Mouse (Mus musculus): ENCODE results near the gene Magi2.

Magi2 gene

GRCm38 (mm10) chr5:19779224-19779623 lies 552.4 kb downstream of the Magi2 start:
- no peak for DNase-seq

DNA sequence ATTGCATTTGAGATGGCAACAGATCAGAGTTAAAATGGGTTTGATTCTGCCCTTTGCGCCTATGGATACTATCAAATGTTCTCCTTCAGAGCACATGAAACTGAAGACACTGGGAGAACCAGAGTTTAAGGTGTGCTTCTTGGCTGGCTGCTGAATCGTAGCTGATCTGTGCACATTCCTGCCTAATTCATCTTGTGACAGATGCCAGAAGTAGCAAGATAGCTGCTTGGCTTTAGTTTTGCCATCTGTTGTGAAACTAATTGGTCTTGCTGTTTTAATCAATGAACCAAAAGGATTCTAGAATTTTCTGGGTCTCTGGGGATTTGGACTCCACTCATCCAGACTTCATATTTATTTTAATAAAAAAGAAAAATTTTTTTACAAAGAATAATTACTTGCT lies 553.2 kb downstream of the Magi2 start:
- DNase-seq, result no peak

- DNase-seq, result no peak
These were observed 558.5 kb downstream of the Magi2 start for GRCm38 (mm10) chr5:19785320-19785719.

GRCm38 (mm10) chr5:19787522-19788144 lies 560.8 kb downstream of the Magi2 start:
- no peak for DNase-seq

GRCm38 (mm10) chr5:19803052-19803769 lies 576.4 kb downstream of the Magi2 start:
- no peak for DNase-seq

DNA sequence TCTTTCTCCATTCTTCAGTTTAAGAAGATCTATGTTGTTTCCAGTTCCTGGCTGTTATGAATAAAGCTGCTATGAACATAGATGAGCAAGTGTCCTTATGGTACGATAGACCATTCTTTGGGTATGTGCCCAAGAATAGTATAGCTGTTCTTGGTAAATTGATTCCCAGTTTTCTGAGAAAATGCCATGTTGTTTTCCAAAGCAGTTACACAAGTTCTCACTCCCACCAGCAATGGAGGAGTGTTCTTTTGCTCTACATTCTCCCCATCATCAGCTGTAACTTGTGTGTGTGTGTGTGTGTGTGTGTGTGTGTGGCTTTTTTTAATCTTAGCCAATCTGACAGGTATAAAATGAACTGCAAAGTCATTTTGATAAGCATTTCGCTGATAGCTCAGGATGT lies 595.7 kb downstream of the Magi2 start:
- no peak for DNase-seq

GRCm38 (mm10) chr5:19825943-19826342 lies 599.1 kb downstream of the Magi2 start:
- DNase-seq, result no peak

DNA sequence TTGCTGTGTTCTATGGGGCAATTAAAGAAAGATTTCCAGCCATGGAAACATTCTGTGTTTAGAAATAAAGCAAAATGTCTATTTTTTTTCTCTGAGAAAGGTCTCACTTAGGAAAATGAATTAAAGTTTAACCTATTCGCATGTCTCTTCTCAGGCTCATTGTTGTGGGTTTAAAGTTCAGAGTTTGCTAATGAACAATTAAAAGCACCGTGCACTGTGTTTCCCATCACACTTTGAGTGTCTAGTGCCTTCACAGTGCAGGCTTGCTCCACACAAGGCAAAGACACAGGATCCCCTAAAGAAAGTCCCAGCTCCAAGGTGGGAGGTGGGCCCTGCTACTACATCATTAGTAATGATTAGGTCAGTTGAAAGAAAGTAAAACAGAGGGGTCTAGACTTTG lies 602.5 kb downstream of the Magi2 start:
- no peak for DNase-seq

- DNase-seq, result no peak
These were observed 636.0 kb downstream of the Magi2 start for GRCm38 (mm10) chr5:19862854-19863253.

- DNase-seq, result no peak
These were observed 643.6 kb downstream of the Magi2 start for GRCm38 (mm10) chr5:19870406-19870805.

DNA sequence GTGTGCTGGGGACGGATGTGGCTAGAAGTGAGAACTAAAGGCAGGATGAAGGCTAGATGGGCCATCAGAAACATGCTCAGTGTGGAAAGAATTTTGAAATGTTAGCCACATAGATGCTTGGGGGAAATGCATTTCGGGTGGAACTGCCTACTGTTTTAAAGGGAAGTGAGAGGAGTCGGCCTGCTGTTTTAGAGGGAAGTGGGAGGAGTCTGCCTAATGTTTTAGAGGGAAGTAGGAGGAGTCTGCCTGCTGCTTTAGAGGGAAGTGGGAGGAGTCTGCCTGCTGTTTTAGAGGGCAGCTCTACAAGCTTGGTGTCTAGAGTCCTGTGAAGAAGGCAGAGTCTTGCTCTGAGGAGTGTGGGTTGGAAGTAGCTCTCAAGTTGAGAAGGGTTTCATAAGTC lies 664.9 kb downstream of the Magi2 start:
- no peak for DNase-seq

DNA sequence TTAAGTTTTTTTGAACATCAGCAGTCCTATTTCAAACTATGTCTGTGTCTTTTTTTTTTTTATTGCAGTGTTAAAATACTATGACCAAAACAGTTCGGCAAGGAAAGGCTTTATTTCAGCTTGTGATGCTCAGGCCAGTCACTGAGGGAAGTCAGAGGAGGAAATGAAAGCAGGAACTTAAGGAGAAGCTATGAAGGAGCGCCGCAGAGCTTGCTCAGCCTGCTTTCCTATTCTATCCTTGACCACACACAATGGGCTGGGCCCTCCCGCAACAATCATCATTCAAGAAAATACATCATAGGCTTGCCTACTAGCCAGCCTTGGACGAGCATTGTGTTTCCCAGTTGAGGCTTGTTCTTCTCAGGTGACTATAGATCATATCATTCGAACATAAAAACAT lies 669.1 kb downstream of the Magi2 start:
- DNase-seq, result no peak

GRCm38 (mm10) chr5:19901625-19902024 lies 674.8 kb downstream of the Magi2 start:
- DNase-seq, result no peak

DNA sequence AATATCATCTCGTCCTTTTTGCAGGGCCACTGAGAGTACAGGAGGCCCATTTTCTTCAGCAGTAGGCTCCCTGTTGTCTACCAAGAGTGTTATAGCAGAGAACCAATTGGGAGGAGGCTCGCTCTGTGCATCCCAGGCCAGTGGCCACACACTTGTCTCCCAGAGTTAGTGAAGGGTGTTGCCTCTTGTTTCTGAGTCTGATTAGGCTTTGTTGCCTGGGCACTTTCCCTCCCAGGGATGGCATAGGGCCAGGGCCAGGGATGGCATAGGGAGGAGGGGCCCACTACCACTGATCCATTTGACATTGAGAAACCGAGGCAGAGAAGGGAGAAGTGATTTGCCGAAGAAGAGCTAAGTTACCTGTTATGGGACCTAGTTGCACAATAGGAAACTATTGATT lies 679.8 kb downstream of the Magi2 start:
- DNase-seq, result no peak

- DNase-seq, result no peak
These were observed 680.6 kb downstream of the Magi2 start for GRCm38 (mm10) chr5:19907381-19907982.

DNA sequence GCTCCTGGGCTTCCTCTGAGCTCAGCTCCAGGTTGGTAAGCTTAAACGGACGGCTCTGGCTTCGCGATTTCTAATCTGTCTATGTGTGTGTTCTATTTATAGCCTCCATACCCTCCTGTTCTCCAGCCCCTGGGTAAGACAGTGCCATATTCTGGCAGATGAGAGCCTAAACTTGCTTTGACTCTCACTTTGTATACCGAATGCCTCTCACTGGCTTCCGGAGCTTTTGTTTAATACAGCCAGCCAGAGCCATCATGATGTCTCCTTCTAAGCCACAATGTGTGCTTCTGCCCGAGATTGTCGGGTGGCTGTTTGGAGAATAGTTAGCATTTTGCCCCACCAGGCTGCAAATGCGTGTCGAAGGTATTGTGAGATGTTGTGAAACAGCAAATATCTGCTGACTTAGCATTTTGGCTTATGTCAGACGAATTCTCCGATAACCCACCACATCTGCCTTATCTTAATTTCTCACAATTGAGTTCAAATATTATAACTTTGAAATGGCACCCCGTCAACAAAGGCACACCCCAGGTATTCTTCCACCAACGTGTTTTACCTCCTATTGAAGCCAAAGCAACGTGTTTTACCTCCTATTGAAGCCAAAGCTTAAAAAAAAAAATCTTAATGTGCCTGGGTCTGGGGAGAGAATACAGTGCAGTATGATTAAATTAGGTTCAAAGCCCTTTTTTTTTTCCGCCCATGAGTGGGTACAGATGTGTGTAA lies 681.3 kb downstream of the Magi2 start:
- no peak for DNase-seq

DNA sequence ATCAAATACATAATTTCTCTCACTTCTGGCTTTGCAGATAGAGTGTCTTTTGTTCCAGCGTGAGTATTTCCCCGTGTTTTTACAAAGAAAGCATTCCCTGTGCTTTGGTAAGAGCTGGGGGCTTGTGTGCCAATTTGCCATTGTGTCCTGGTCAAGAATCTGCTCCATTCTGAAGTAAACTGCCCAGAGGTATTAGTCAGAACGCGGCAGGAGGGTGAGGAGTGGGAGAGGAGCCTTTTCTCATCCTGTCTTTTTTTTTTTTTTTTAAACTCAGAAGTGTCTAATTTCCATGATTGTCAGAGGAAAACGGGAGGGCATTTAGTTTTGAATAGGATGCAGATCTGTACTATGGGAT lies 681.8 kb downstream of the Magi2 start:
- DNase-seq, result no peak

DNA sequence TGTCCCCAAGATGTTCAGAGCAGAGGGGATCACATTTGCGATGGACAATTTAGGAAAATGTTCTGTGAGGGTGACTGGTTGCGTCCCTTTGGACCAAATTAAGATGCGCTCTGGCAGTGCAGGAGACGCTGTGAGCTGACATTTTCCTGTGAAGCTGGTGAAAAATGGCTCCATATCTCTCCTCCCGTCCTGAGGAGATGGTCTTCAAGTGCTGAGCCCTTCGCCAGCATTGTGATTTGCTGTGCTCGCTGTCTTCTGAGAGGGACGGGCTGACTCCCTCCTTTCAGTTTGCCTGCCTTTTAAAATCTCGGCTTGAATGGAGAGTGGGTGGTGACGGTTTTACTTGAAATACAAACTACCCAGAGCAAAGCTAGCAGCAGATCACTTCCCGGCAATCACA lies 682.2 kb downstream of the Magi2 start:
- no peak for DNase-seq

- DNase-seq, result no peak
These were observed 682.8 kb downstream of the Magi2 start for GRCm38 (mm10) chr5:19909664-19910063.

DNA sequence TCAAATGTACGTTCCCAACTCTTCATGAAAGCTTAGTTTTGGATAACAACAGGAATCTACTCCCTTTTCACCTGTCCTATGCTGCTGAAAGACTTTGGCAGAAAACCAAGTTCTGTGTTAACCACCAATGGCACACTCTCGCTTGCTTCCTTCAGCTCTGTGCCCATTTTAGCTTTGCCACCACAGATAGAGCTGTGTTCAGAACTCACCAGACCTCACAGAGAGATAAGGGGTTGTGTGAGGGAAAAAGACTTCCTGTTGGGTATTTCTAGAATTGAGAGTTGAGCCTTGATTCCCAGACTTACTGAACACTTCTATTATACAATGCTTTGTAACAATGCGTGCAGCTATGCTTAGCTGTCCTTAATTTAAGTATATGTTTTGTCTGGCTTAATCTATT lies 705.3 kb downstream of the Magi2 start:
- no peak for DNase-seq

- DNase-seq, result no peak
These were observed 706.4 kb downstream of the Magi2 start for GRCm38 (mm10) chr5:19933190-19933589.

DNA sequence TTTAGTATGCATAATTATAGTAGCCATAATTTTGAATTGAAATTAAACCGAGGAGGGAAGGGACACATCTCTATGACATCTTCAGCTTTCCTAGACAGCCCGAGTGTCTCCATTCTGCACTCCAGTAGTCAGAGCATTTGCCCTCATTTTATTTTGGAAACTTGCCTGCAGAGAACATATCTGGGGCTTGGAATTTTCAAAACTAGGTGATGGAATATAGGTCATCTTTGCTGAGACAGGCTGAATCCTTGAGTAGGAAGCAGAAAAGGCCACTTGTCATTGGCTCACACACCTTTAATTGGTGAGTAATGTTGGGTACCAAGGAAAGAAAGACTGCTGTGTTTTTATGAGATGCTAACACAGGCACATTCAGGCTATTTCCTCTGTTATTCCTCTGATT lies 724.3 kb downstream of the Magi2 start:
- DNase-seq, result no peak

DNA sequence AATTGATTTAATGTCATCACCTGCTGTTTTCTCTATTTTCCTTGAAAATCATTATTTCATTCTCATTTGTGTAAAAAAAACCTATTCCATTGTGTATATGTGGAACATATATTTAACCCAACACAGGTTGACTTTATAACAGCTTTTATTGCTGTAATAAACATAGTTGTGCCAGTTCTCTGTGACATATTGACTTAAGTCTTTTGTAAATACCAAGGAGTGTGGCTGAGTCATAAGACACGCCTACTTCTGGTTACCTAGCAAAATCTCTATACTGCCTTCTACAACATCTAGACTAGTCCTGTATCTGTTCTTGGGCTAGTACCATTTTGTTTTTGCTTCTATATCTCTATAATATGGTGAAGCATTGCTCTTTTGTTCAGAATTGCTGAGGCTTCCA lies 737.3 kb downstream of the Magi2 start:
- no peak for DNase-seq

DNA sequence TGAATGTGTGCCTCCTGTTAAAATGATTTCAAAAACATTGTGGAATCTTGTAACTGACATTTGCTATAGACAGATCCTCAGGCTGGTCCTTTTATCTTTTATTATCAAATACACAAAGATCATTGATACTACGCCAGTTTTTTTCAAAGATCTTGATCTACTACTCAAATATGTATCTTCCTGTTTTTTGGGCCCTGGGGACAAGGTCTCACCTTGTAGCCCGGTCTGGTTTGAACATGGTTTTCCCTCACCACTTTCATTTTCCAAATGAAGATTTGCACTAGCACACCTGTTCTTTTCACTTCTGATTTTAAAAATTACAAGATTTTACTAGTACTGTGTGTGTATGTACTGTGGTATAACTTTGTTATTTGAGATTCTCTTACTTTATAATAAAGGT lies 745.9 kb downstream of the Magi2 start:
- DNase-seq, result no peak
